Mouse (Mus musculus) G1E-ER4 (cell line): ENCODE data around the gene Irf2bpl. TPM values are rescaled to one million over a fixed set of nuclear protein-coding genes. Genes with fewer than 3 reads are reported as not detected.

Source experiments
- GATA1 ChIP-seq: IDR thresholded peaks from one replicate; pipeline ENCODE4 v1.8.0; 2012; ENCODE audit warnings: low read length, inconsistent platforms
- polyA plus RNA-seq: library from polyadenylated mRNA; stranded (reverse); fragments of >175 nt; gene quantifications from 2 replicates; pipeline ENCODE4 v1.2.3, GENCODE M21; 2012

Irf2bpl gene
- polyA plus RNA-seq, 1 experiment: 28.1 TPM

GRCm38 (mm10) chr12:86833711-86834415 is 50.7 kb downstream of the Irf2bpl start:
- no peak for TF ChIP-seq GATA1

GRCm38 (mm10) chr12:86832551-86833182 is 51.9 kb downstream of the Irf2bpl start:
- TF ChIP-seq GATA1: no peak

GRCm38 (mm10) chr12:86831591-86832550 is 52.7 kb downstream of the Irf2bpl start:
- no peak for TF ChIP-seq GATA1

Other genes starting within 250 kb of the Irf2bpl start
- not detected in 2 replicates for gene Vash1, start 206.1 kb downstream of the Irf2bpl start, polyA plus RNA-seq
- gene Angel1, start 158.3 kb downstream of the Irf2bpl start, polyA plus RNA-seq: 1.1 and 1.7 TPM in 2 replicates
- not detected in 2 replicates for gene Lrrc74a, start 150.4 kb downstream of the Irf2bpl start, polyA plus RNA-seq
- 28.6 and 40.6 TPM in 2 replicates for gene Cipc, start 62.2 kb upstream of the Irf2bpl start, polyA plus RNA-seq
- not detected in 2 replicates for gene Zdhhc22, start 105.6 kb upstream of the Irf2bpl start, polyA plus RNA-seq
- not detected in 2 replicates for gene Tmem63c, start 136.5 kb upstream of the Irf2bpl start, polyA plus RNA-seq
- gene Ngb, start 217.7 kb upstream of the Irf2bpl start, polyA plus RNA-seq: 0.09 TPM in 1 of 2 replicates, not detected in the other